Mouse (Mus musculus): Measurements from ENCODE around the gene Zbtb24. TPM values are rescaled to one million over a fixed set of nuclear protein-coding genes. Genes with fewer than 3 reads are reported as not detected.
A peak's percentile ranks its signal among the peaks of the same experiment; 100 is the strongest.
"Not testable (repeated sequence)": the region's sequence is repeated elsewhere in the genome, so short reads cannot be mapped to it uniquely, and the experiment has no call there.

The Zbtb24 gene
- polyA plus RNA-seq (2016; fragmentation: Nextera tagmentation; extraction: Ambion mirVana), result 22.3 and 23.6 TPM in 2 replicates

- ATAC-seq (ENCODE audit: insufficient number of reproducible peaks, insufficient read depth, low FRiP score, low TSS enrichment, low read depth), result peak; percentile 88
- Histone ChIP-seq H3K36me3 (peaks cover 29% of the 10 kb centered on the region), H3K27ac (peak within 1 kb of the TSS; percentile 81), H3K9me3 (no peaks in the 10 kb centered on the region), H3K27me3 (no peaks in the 10 kb centered on the region), H3K9ac (replicated peaks) (peak within 1 kb of the TSS; percentile 75), H3K4me3 (replicated peaks) (peak within 1 kb of the TSS; percentile 89), H3K4me2 (peak within 1 kb of the TSS; percentile 69), H3K4me1 (replicated peaks) (peaks cover 4% of the 10 kb centered on the region)
- under 1% methylated on average over 48 of the region's 49 CpGs for WGBS
These were observed at the start of gene Zbtb24 for GRCm38 (mm10) chr10:41450137-41450670. Zbtb24 (plus strand) TSS chr10:41450383.

- no peaks in the 10 kb centered on the region for H3K36me3 ChIP-seq
These were observed 49.1 kb upstream of the Zbtb24 start for GRCm38 (mm10) chr10:41401097-41401496.

GRCm38 (mm10) chr10:41403364-41403763 is 46.8 kb upstream of the Zbtb24 start:
- WGBS, result 71% methylated on average over 2 of the region's 2 CpGs
- no peak overlapping the region for H3K4me3 ChIP-seq (replicated peaks)
- no peak overlapping the region for H3K9ac ChIP-seq (replicated peaks)
- no peaks in the 10 kb centered on the region for H3K4me1 ChIP-seq (replicated peaks)
- no peaks in the 10 kb centered on the region for H3K36me3 ChIP-seq
- no peaks in the 10 kb centered on the region for H3K9me3 ChIP-seq
- H3K27me3 ChIP-seq, result no peaks in the 10 kb centered on the region
- ATAC-seq (ENCODE audit: insufficient number of reproducible peaks, insufficient read depth, low FRiP score, low TSS enrichment, low read depth), result no peak
- no peak overlapping the region for H3K4me2 ChIP-seq
- H3K27ac ChIP-seq, result no peak overlapping the region

More at GRCm38 (mm10) chr10:41401097-41401496, 49.1 kb upstream of the Zbtb24 start:
- H3K4me2 ChIP-seq, result no peak overlapping the region
- ATAC-seq (ENCODE audit: insufficient number of reproducible peaks, insufficient read depth, low FRiP score, low TSS enrichment, low read depth), result no peak
- H3K27me3 ChIP-seq, result no peaks in the 10 kb centered on the region
- H3K27ac ChIP-seq, result no peak overlapping the region
- H3K9me3 ChIP-seq, result no peaks in the 10 kb centered on the region
- no peak overlapping the region for H3K4me3 ChIP-seq (replicated peaks)
- no peak overlapping the region for H3K9ac ChIP-seq (replicated peaks)
- WGBS, result 85% methylated on average over 3 of the region's 3 CpGs
- H3K4me1 ChIP-seq (replicated peaks), result no peaks in the 10 kb centered on the region

- Histone ChIP-seq H3K27ac (no peak overlapping the region), H3K27me3 (no peaks in the 10 kb centered on the region), H3K36me3 (no peaks in the 10 kb centered on the region), H3K4me2 (no peak overlapping the region), H3K4me1 (replicated peaks) (no peaks in the 10 kb centered on the region), H3K4me3 (replicated peaks) (no peak overlapping the region), H3K9ac (replicated peaks) (no peak overlapping the region), H3K9me3 (no peaks in the 10 kb centered on the region)
- 40% methylated on average over 3 of the region's 3 CpGs for WGBS
- ATAC-seq (ENCODE audit: insufficient number of reproducible peaks, insufficient read depth, low FRiP score, low TSS enrichment, low read depth), result no peak
These were observed 46.1 kb upstream of the Zbtb24 start for GRCm38 (mm10) chr10:41403893-41404612.

GRCm38 (mm10) chr10:41410176-41410575 is 40.0 kb upstream of the Zbtb24 start:
- H3K4me3 ChIP-seq (replicated peaks); ATAC-seq (ENCODE audit: insufficient number of reproducible peaks, insufficient read depth, low FRiP score, low TSS enrichment, low read depth); H3K36me3 ChIP-seq; H3K27me3 ChIP-seq; H3K27ac ChIP-seq; H3K9ac ChIP-seq (replicated peaks); H3K4me1 ChIP-seq (replicated peaks); H3K4me2 ChIP-seq: not testable (repeated sequence)
- peaks cover 14% of the 10 kb centered on the region; the same call in 1 of the 2 replicates for H3K9me3 ChIP-seq
- WGBS, result 90% methylated on average over 4 of the region's 4 CpGs

- H3K36me3 ChIP-seq; H3K27ac ChIP-seq; H3K4me1 ChIP-seq (replicated peaks); ATAC-seq (ENCODE audit: insufficient number of reproducible peaks, insufficient read depth, low FRiP score, low TSS enrichment, low read depth); H3K4me3 ChIP-seq (replicated peaks); H3K27me3 ChIP-seq; H3K4me2 ChIP-seq; H3K9ac ChIP-seq (replicated peaks): not testable (repeated sequence)
- 92% methylated on average over 1 of the region's 1 CpGs for WGBS
- peaks cover 19% of the 10 kb centered on the region; the same call in 1 of the 2 replicates for H3K9me3 ChIP-seq
These were observed 39.4 kb upstream of the Zbtb24 start for GRCm38 (mm10) chr10:41410821-41411220.

GRCm38 (mm10) chr10:41413471-41413870 is 36.7 kb upstream of the Zbtb24 start:
- 90% methylated on average over 1 of the region's 1 CpGs for WGBS
- not testable (repeated sequence) for H3K27ac ChIP-seq; H3K4me2 ChIP-seq; H3K27me3 ChIP-seq; ATAC-seq (ENCODE audit: insufficient number of reproducible peaks, insufficient read depth, low FRiP score, low TSS enrichment, low read depth); H3K4me3 ChIP-seq (replicated peaks); H3K4me1 ChIP-seq (replicated peaks); H3K9ac ChIP-seq (replicated peaks); H3K36me3 ChIP-seq
- peaks cover 25% of the 10 kb centered on the region; the same call in 1 of the 2 replicates for H3K9me3 ChIP-seq

- H3K9me3 ChIP-seq, result peaks cover 19% of the 10 kb centered on the region; the same call in 1 of the 2 replicates
- ATAC-seq (ENCODE audit: insufficient number of reproducible peaks, insufficient read depth, low FRiP score, low TSS enrichment, low read depth); H3K4me1 ChIP-seq (replicated peaks); H3K9ac ChIP-seq (replicated peaks); H3K27ac ChIP-seq; H3K4me3 ChIP-seq (replicated peaks); H3K4me2 ChIP-seq; H3K36me3 ChIP-seq; H3K27me3 ChIP-seq: not testable (repeated sequence)
- 94% methylated on average over 2 of the region's 2 CpGs for WGBS
These were observed 34.8 kb upstream of the Zbtb24 start for GRCm38 (mm10) chr10:41415368-41415767.

GRCm38 (mm10) chr10:41420496-41421200 is 29.5 kb upstream of the Zbtb24 start:
- H3K27me3 ChIP-seq, result no peaks in the 10 kb centered on the region
- H3K4me1 ChIP-seq (replicated peaks), result no peaks in the 10 kb centered on the region
- no peak overlapping the region for H3K4me2 ChIP-seq
- peaks cover 6% of the 10 kb centered on the region; the same call in 1 of the 2 replicates for H3K9me3 ChIP-seq
- no peaks in the 10 kb centered on the region for H3K36me3 ChIP-seq
- no peak overlapping the region for H3K27ac ChIP-seq
- WGBS, result 83% methylated on average over 9 of the region's 9 CpGs
- no peak for ATAC-seq (ENCODE audit: insufficient number of reproducible peaks, insufficient read depth, low FRiP score, low TSS enrichment, low read depth)
- H3K4me3 ChIP-seq (replicated peaks), result no peak overlapping the region
- H3K9ac ChIP-seq (replicated peaks), result no peak overlapping the region

- no peak overlapping the region for H3K9ac ChIP-seq (replicated peaks)
- no peak overlapping the region for H3K4me2 ChIP-seq
- no peak overlapping the region for H3K4me3 ChIP-seq (replicated peaks)
- no peaks in the 10 kb centered on the region for H3K36me3 ChIP-seq
- no peaks in the 10 kb centered on the region for H3K9me3 ChIP-seq
- no peak for ATAC-seq (ENCODE audit: insufficient number of reproducible peaks, insufficient read depth, low FRiP score, low TSS enrichment, low read depth)
- no peak overlapping the region for H3K27ac ChIP-seq
- no peaks in the 10 kb centered on the region for H3K27me3 ChIP-seq
- WGBS, result 89% methylated on average over 2 of the region's 2 CpGs
- no peaks in the 10 kb centered on the region for H3K4me1 ChIP-seq (replicated peaks)
These were observed 26.5 kb upstream of the Zbtb24 start for GRCm38 (mm10) chr10:41423681-41424080.

- H3K4me2 ChIP-seq, result no peak overlapping the region
- no peak overlapping the region for H3K9ac ChIP-seq (replicated peaks)
- no peak for ATAC-seq (ENCODE audit: insufficient number of reproducible peaks, insufficient read depth, low FRiP score, low TSS enrichment, low read depth)
- H3K27me3 ChIP-seq, result no peaks in the 10 kb centered on the region
- no peak overlapping the region for H3K27ac ChIP-seq
- H3K4me1 ChIP-seq (replicated peaks), result no peaks in the 10 kb centered on the region
- no peaks in the 10 kb centered on the region for H3K36me3 ChIP-seq
- H3K4me3 ChIP-seq (replicated peaks), result no peak overlapping the region
- 52% methylated on average over 6 of the region's 6 CpGs for WGBS
- H3K9me3 ChIP-seq, result no peaks in the 10 kb centered on the region
These were observed 23.8 kb upstream of the Zbtb24 start for GRCm38 (mm10) chr10:41426368-41426767.

Measured in limb, embryonic 12.5 days (tissue).